Mouse (Mus musculus): ENCODE data around the gene Dpf2. TPM values are rescaled to one million over a fixed set of nuclear protein-coding genes. Genes with fewer than 3 reads are reported as not detected.

The Dpf2 gene
- total RNA-seq, 2 experiments from 2014 or later, result 52.2 to 107 TPM

GRCm38 (mm10) chr19:5937095-5937835, 24.5 kb upstream of the Dpf2 start:
- no peak for ATAC-seq (ENCODE audit: poor library complexity, severe bottlenecking)

- ATAC-seq (ENCODE audit: poor library complexity, severe bottlenecking), result no peak
Measured at GRCm38 (mm10) chr19:5935691-5936090, 22.9 kb upstream of the Dpf2 start.

GRCm38 (mm10) chr19:5935266-5935665, 22.5 kb upstream of the Dpf2 start:
- no peak for ATAC-seq (ENCODE audit: poor library complexity, severe bottlenecking)

- peak; percentile 68 for ATAC-seq (ENCODE audit: poor library complexity, severe bottlenecking)
Measured at GRCm38 (mm10) chr19:5929634-5930596, 17.1 kb upstream of the Dpf2 start.

GRCm38 (mm10) chr19:5928546-5928945, 15.7 kb upstream of the Dpf2 start:
- ATAC-seq (ENCODE audit: poor library complexity, severe bottlenecking), result no peak

GRCm38 (mm10) chr19:5928104-5928503, 15.3 kb upstream of the Dpf2 start:
- no peak for ATAC-seq (ENCODE audit: poor library complexity, severe bottlenecking)

GRCm38 (mm10) chr19:5927532-5927931, 14.7 kb upstream of the Dpf2 start:
- ATAC-seq (ENCODE audit: poor library complexity, severe bottlenecking), result no peak

GRCm38 (mm10) chr19:5927026-5927425, 14.2 kb upstream of the Dpf2 start:
- ATAC-seq (ENCODE audit: poor library complexity, severe bottlenecking), result no peak

- no peak for ATAC-seq (ENCODE audit: poor library complexity, severe bottlenecking)
Measured at GRCm38 (mm10) chr19:5925311-5925855, 12.6 kb upstream of the Dpf2 start.

GRCm38 (mm10) chr19:5924713-5925093, 11.9 kb upstream of the Dpf2 start, which contains the start of gene Cdc42ep2:
Gene Cdc42ep2 (minus strand): TSS chr19:5924816.
- ATAC-seq (ENCODE audit: poor library complexity, severe bottlenecking), result peak; percentile 95

- peak; percentile 76 for ATAC-seq (ENCODE audit: poor library complexity, severe bottlenecking)
Measured at GRCm38 (mm10) chr19:5923990-5924712, 11.3 kb upstream of the Dpf2 start.

GRCm38 (mm10) chr19:5922963-5923362, 10.2 kb upstream of the Dpf2 start:
- ATAC-seq (ENCODE audit: poor library complexity, severe bottlenecking), result no peak

- ATAC-seq (ENCODE audit: poor library complexity, severe bottlenecking), result no peak
Measured at GRCm38 (mm10) chr19:5922119-5922942, 9.5 kb upstream of the Dpf2 start.

- no peak for ATAC-seq (ENCODE audit: poor library complexity, severe bottlenecking)
Measured at GRCm38 (mm10) chr19:5921715-5922114, 8.9 kb upstream of the Dpf2 start.

- ATAC-seq (ENCODE audit: poor library complexity, severe bottlenecking), result peak; percentile 98
Measured at GRCm38 (mm10) chr19:5912103-5913006, 455 bp downstream of the Dpf2 start.

- ATAC-seq (ENCODE audit: poor library complexity, severe bottlenecking), result no peak
Measured at GRCm38 (mm10) chr19:5911430-5912102, 1.2 kb downstream of the Dpf2 start.

GRCm38 (mm10) chr19:5910221-5910620, 2.6 kb downstream of the Dpf2 start:
- ATAC-seq (ENCODE audit: poor library complexity, severe bottlenecking), result no peak

- no peak for ATAC-seq (ENCODE audit: poor library complexity, severe bottlenecking)
Measured at GRCm38 (mm10) chr19:5907275-5907674, 5.5 kb downstream of the Dpf2 start.

Measured in megakaryocyte, adult 5-6 weeks (primary cell).